Mouse (Mus musculus) forelimb bud, embryonic 11.5 days (tissue): ENCODE measurements around the gene Itpka.
"Not testable (repeated sequence)": the region's sequence is repeated elsewhere in the genome, so short reads cannot be mapped to it uniquely, and the experiment has no call there.

Experiments
- DNase-seq: peaks from one replicate; pipeline ENCODE4 v3.0.0-alpha.2; 2012; ENCODE audit warnings: low read depth, low spot score

Itpka gene

DNA sequence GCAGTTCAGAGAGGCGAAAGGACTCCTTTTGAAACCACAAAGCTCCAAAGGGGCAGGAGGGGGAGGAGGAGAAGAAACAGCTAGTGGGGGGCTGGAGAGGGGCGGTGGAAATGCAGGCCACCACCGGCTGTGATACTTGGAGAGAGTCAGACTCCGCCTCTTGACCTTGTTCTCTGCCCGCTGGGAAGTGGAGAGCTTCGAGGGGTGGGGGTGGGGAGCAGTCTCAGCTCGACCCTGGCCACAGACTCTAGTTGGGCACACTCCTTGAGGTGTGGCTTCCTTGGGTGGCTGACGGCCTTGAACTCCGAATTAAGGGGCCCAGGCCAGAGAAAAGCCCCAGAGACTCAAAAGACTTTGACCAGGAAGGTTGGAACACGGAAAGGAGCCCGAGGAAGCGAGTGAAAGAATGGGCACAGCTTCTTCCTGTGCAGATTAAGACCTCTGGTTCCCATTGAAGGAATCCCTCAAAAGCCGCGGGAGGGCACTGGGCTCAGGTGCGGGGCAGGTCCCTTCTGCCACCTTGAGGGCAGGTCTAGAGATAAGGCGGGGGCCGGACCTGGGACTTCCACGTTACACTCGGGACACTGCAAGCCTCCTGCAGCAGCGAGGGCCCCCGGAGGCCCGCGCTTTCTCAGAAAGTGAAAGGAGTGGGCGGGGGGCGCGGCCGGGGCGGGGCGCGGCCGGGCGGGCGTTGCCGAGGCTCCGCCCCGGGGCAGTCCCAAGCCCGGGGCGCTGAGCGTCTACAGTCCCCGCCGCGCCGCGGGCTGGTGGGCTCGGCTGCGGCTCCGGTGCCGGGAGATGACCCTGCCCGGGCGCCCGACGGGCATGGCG lies at the start of gene Itpka:
Gene Itpka (plus strand): TSS at position 757 of the 831 bp plus-strand sequence.
- DNase-seq, result peak; percentile 53

- DNase-seq, result no peak
These were observed 47.3 kb upstream of the Itpka start for GRCm38 (mm10) chr2:119694826-119695225.

GRCm38 (mm10) chr2:119696111-119696510 lies 46.0 kb upstream of the Itpka start:
- no peak for DNase-seq

GRCm38 (mm10) chr2:119698472-119698871 lies 43.7 kb upstream of the Itpka start:
- no peak for DNase-seq

GRCm38 (mm10) chr2:119699962-119700361 lies 42.2 kb upstream of the Itpka start:
- DNase-seq, result no peak

DNA sequence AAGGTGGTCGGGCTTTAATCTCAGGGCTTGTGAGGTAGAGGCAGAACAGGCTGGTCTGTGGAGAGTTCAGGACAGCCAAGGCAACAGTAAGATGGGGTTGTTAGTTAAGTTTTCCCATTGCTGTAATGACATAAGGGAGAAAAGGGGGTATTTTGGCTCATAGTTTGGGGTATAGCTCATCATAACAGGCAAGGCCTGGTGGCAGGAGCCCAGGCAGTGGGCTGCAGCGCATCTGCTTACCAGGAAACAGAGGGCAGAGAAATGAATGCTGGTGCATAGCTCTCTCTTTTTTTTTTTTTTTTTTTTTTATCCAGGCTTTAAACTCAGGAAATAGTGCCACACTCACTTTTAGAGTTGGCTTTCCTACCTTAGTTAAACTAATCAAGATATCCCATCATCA lies 39.0 kb upstream of the Itpka start:
- no peak for DNase-seq

DNA sequence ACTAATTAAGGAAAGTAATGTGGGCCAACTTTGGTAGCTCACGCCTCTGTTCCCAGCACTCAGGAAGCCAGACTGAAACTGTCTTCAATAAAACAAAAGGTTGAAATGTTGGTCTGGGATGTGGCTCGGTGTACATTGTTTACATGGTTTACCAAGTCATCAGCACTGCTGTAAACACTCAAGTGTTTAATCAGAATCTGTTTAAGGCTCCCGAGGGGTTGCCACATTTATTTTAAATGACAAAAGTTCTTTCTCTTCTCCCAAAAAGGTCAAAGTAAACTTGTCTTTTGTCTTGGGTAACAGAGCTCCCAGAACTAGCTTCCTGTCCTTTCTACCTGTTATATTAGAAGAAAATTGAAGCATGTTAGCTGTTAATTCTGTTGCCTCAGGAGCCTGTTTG lies 34.5 kb upstream of the Itpka start:
- no peak for DNase-seq

- no peak for DNase-seq
These were observed 32.1 kb upstream of the Itpka start for GRCm38 (mm10) chr2:119710011-119710410.

DNA sequence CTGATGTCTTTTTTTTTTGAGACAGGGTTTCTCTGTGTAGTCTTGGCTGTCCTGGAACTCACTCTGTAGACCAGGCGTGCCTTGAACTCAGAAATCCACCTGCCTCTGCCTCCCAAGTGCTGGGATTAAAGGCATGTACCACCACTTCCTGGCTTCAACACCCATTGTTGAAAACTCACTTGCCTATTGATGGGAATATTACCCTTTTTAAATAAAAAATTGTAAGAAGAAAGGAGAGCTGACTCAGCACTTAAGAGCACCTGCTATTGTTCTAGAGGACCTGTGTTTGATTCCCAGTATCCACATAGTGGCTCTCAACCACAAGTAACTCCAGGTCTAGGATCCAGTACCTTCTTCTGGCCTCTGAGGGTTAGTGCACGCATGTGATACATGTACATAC lies 26.3 kb upstream of the Itpka start:
- DNase-seq, result not testable (repeated sequence)

DNA sequence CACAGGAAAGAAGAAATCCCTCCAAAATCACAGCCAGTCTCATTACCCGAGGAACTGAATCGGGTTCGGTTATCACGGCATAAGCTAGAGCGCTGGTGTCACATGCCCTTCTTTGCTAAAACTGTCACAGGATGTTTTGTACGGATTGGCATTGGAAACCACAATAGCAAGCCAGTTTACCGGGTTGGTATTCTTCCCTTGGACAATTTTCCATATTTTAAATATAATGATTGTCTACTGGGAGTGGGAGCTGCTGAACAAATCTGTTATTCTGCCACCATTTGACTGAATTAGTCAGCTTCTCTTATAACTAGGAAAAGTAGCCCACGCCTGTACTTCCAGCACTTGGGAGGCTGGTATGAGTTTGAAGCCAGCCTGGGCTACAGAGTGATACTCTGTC lies 21.1 kb upstream of the Itpka start:
- no peak for DNase-seq

DNA sequence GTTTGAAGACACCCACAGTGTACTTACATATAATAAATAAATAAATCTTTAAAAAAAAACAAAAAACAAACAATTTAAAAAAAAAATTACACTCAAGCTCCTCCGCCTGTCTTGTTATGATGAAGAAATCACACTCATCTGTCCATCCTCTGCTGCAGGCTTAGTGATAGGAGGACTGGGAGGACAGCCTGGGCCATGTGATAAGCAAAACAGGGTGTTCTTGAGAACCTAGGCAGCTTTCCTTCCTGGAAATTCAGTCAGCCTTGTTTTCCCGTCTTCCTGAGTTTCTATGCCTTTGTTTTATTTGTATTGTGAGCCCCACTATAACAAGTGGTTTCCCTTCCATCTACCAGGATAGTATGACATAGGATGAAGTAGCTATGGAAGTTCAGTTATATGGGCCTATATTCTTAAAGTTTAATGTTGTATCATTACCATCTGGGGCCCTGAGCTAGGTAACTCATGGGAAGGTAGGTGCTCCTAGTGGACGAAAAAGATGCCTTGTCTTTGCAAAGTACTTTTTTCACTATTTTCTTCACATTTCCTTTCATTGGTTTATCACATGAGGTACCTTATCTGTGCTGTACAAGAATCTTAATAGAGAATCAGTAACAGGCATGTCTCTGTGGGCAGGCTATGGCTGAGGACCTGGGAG lies 14.2 kb upstream of the Itpka start:
- no peak for DNase-seq

GRCm38 (mm10) chr2:119730735-119731134 lies 11.4 kb upstream of the Itpka start:
- DNase-seq, result no peak

DNA sequence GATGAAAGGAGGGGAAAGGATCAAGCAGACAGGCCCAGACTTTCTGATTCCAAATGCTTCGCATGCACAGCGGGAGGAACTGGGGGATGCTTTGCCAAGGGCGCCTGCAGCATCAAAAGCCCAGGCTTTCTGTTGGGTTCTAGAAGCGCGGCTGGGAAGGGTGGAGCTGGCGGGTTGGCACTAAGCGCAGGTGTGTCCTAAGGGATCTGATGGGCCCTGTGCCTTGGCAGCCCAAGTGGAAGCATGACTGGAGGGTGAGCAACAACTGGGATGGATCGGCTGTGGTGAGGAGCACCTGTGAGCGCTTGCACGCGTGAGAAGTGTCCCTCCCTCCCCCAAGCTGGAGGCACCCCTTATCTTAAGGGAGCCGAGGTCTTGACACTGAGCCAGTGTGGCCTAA lies 5.0 kb upstream of the Itpka start:
- DNase-seq, result no peak

GRCm38 (mm10) chr2:119740567-119740966 lies 1.6 kb upstream of the Itpka start:
- DNase-seq, result no peak

DNA sequence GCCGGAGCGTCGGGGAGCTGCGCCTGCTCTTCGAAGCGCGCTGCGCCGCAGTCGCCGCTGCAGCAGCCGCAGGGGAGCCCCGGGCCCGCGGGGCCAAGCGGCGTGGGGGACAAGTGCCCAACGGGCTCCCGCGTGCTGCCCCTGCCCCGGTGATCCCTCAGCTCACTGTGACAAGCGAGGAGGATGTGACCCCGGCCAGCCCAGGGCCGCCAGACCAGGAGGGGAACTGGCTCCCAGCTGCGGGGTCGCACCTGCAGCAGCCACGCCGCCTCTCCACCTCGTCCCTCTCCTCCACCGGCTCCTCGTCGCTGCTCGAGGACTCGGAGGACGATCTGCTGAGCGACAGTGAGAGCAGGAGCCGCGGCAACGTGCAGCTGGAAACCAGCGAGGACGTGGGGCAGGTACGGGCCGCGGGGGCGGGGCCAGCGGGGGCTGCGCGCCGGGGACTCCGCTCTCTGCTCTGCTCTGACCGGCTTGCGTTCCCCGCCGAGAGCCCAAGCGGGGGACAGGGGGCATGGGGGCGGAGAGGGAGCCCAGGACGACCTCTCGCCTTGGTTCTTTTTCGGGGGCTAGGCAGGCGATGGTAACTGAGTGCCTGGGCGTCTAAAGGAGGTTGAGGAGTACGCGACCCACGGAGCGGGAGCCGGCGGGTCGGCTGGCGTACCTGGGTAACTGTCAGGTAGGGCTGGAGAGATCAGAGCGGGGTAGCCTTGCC lies 481 bp downstream of the Itpka start:
- no peak for DNase-seq

GRCm38 (mm10) chr2:119743176-119743807 lies 1.2 kb downstream of the Itpka start:
- DNase-seq, result no peak

- no peak for DNase-seq
These were observed 1.6 kb downstream of the Itpka start for GRCm38 (mm10) chr2:119743808-119744162.

GRCm38 (mm10) chr2:119744163-119745111 lies 2.3 kb downstream of the Itpka start:
- DNase-seq, result no peak

GRCm38 (mm10) chr2:119745281-119745680 lies 3.1 kb downstream of the Itpka start:
- no peak for DNase-seq

GRCm38 (mm10) chr2:119747554-119747953 lies 5.4 kb downstream of the Itpka start:
- no peak for DNase-seq

DNA sequence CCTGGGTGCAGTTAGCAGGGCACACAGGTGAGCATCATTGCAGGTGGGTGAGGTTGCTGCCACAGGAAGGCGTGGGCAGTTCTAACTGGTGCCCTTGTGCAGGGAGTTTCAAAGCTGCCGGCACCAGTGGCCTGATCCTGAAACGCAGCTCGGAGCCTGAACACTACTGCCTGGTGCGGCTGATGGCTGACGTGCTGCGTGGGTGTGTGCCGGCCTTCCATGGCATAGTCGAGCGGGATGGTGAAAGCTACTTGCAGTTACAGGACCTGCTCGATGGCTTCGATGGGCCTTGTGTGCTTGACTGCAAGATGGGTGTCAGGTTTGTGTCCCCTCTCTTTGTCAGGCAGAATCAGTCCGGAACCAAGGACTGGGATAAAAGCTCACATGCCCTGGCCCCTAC lies 7.1 kb downstream of the Itpka start:
- no peak for DNase-seq
